Mouse (Mus musculus) bone marrow macrophage, adult 2 months (primary cell): ENCODE measurements around the gene Isx.

Experiments used
- CTCF ChIP-seq: IDR thresholded peaks from 2 replicates; pipeline ENCODE4 v1.5.1; 2012; ENCODE audit warnings: low read depth, mild to moderate bottlenecking, low read length, moderate library complexity
- POLR2A ChIP-seq: IDR thresholded peaks from 2 replicates; pipeline ENCODE4 v1.6.1; 2012; ENCODE audit warnings: mild to moderate bottlenecking, low read depth, low read length, borderline replicate concordance

GRCm38 (mm10) chr8:74859241-74859640 lies 13.7 kb upstream of the Isx start:
- no peak for TF ChIP-seq POLR2A
- no peak for TF ChIP-seq CTCF
